Mouse (Mus musculus) olfactory bulb, adult 2 months (tissue): ENCODE measurements at regions not wholly inside any gene's neighbourhood (a gene's known extent, or its start where the extent isn't known, plus 50 kb on each side); places are given as distances from the start of the nearest gene placed in this dataset.

ENCODE experiments used
- CTCF ChIP-seq: fragments of 200-500 bp; IDR thresholded peaks from 2 replicates; pipeline ENCODE4 v1.5.1; 2012; ENCODE audit warnings: low read depth, mild to moderate bottlenecking, low read length, moderate library complexity; ENCODE audit not compliant: insufficient read depth
- POLR2A ChIP-seq: fragments of 200-500 bp; IDR thresholded peaks from 2 replicates; pipeline ENCODE4 v1.6.1; 2012; ENCODE audit warnings: mild to moderate bottlenecking, low read depth, low read length, moderate library complexity; ENCODE audit not compliant: insufficient read depth

- TF ChIP-seq POLR2A (no peak), CTCF (peak; percentile 48)
Observed at GRCm38 (mm10) chr13:50949545-50950226, 151.0 kb upstream of the Spin1 start.
